Mouse (Mus musculus) kidney, adult 8-10 months (tissue): ENCODE data around the gene Irx4.

ENCODE experiments used
- DNase-seq, 2 experiments: peaks; one replicate each; pipeline ENCODE4 v3.0.0; 2022

Irx4 gene

DNA sequence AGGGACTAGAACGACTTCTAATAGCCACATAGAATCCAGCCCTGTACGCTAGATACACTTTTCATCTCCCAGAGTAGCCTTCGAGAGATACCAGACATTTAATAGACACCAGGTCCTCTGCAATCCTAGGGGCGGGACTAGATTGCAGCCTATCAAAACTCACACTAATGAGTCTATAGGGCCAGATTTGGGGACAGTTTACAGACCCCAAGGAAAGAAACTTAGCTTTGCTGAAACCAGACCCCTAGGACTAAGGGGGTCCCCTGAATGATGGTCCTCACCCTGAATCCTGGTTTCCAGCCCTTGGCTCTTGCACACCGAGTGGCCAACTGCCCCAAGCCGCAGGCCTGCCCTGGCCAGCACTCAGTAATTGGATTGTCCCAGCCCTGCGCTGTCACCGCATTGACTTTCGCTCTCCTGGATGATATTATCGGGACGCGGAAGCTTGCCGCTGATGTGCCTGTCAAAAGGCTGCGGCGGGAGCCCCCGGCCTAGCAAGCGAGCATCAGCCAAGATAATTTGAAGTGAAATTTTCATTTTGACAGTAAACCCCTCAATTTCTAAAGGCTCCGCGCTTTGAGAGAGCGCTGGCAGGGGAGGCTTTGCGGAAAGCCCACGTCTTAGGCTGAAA is 10.3 kb downstream of the Irx4 start:
- DNase-seq, result no peak

DNA sequence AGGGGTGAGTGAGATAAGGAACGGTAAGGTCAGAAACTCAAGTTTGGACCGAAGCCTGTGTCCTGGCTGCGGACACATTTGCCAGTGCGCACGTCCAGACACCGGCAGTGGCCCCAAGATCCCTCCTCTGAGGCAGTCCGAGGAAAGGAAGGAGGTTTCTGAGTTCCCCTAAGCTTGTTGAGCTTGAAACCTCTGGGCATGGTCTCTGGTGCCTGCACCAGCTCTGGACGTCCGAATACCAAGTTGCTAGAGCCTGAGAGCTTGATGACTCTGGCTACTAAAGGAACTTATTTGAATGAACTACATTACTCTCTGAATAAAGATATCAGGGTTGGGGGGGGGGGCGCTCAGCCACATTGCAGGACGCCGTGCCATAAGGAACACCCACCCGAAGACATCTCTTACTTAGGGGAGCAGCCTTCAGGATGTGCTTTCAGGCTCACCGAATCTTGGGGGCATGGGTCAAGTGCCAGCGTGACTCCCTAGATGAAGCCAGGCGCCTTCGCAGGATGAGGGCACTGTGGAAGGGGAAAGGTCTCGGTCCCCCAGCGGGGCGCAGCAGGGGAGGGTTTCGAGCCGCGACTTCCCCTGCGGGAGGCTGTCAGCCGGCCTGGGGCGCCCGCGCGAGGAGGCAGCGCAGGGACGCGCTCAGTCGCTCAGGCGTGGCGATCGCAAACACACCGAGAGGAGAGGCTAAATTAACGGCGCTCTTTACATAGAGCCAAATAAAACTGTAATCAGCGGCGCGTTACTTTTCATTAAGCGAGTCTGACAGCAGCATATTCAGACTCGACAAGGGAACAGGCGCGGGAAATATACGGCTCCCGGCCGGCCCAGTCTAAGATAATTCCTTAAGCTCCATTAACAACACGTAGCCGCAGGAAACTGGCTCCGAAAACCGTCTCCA is 11.3 kb downstream of the Irx4 start:
- no peak for DNase-seq

DNA sequence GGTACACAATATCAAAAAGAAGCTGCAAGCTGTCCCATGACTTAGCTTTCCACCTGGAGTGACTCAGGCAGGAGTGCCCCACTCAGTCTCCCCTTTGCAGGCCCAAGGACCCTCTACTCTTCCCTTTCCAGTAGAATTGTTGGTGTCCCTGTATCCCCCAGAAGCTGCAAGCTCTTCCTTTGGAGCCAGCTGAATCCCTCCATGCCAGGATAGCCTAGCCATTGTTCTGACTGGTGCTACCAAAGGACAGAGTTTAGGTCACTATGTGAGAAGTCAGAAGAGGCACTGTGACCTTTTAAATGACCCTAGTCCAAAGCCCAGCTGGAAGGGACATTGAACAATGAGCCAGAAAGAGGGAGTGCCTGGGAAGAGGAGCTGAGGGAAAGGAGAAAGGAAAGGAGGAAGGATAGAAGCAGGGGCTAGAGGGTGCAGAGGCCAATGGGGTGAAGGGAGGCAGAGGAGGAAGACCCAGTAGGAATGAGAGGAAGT is 12.6 kb downstream of the Irx4 start:
- no peak for DNase-seq

DNA sequence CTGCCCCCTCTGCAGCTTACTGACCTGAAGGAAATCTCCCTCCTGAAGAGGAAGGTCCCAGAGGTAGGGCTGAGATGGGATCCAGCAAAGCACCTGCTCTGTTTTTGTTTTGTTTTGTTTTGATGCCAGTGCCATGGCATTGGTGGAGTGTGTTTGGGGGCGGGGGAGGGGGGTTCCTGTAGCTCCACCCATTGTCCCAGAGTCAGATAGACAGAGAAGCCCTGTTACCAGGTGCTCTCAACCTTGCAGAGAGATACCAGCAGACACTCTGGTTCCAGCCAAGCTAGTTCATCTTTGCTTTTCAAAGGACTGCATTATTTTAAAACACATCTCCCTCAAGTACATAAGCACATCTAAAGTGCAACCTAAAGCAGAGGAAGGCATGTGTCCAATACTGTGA is 13.3 kb downstream of the Irx4 start:
- no peak for DNase-seq

DNA sequence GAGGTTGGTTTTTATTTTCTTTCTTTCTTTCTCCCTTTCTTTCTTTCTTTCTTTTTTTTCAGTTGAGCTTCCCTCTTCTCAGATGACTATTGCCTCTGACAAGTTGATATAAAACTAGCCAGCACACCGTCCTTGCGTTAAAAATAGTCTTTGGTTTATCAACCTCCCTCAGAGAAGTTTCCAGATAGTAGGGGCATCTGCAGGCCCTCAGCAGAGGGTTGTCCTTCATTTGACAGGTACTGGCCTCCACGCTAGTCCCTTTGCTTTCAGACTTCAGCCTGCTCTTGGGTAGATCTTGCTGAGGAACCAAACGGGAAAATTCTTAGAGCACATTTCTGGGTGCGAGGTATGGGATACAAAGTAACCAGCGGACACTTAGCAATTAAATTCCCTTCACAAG is 17.1 kb downstream of the Irx4 start:
- no peak for DNase-seq

DNA sequence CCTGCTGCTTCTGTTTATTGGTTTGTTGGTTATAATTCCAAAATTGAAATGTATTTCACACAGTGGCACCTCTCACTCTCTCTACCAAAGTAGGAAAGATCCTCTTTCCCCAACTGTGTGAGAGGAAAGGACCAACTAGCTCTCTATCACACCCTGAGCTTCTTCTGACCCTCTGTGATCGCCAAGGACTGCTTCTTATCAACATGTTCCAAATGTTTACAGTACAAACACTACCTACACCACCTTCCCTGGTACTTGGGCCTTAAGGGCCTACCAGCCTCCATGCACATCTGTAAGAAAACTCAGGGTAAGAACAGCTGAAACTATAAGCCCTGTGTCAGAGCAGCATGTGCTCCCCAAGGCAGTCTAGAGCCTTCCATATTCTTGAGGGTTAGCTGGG is 17.5 kb downstream of the Irx4 start:
- DNase-seq, result no peak

DNA sequence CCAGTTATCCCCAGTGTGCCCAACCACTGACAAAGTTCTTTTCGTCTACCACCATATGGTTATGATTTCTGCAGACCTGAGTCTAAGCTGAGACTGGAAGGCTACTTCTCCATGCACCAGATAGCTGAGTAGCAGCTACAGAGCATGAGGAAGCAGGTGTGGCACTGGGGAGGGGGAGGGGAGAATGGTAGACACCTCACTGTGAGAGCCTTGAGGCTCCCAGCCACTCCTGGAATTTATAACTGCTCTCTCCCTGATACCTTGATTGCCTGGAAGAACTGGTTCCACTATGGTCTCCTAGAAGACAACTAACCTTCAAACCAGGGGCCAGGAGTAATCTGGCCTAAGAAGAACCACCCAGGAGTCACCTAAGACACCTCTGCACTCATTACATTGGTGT is 18.9 kb downstream of the Irx4 start:
- no peak for DNase-seq

DNA sequence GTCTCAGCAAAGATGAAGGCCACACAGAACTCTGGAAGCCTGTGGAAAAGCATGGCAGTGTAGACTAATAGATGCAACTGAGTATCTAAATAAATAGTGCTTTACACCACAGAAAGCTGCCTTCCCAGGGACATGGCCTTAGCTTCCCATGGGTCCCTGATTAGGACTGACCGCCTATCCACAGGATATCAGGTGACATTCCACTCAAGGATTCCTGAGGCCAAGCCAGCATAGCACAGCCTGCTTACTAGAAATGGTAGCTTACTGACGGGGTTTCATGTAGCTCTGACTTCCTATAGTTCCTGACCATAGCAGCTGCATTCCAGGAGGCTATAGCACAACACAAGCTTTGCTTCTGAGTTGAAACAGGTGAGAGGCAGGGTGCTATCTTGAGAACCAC is 22.1 kb downstream of the Irx4 start:
- no peak for DNase-seq

DNA sequence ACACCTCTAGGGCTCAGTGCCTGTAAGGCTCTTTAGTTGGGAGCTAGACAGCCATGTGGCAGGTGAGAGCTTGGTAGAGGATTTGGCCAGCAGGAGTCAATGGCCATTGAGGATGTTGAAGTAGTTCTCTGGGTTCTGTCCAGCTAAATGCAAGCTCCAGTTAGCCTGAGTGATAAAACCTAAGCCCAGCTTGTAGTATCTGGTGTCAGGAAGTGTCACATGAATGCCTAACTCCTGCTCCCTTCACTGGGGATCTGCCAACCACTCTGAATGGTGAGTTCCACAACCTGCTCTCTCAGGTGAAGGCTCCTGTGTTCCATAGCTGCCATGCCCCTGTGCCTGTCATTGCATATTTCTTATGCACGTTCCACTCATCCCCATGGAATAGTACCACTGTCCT is 23.3 kb downstream of the Irx4 start:
- DNase-seq, result no peak

DNA sequence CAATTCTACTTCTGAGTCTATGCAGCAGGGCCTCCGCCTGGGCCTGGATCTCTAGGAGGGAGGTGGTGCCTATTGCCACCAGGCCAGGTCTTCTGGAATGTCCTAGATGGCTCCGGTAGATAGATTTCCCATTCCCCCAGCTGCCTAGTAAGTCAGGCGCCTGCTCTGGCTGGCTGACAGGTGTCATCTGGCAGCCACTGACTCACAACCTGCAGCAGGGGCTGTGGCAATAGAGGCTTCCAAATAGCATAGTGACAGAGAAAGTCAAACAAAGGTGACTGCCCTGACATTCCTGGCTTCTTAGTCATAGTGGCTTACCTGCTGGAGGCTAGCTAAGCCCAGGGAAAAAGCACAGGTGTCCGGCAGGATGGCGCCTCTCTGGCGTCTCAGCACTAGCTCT is 29.9 kb downstream of the Irx4 start:
- no peak for DNase-seq

DNA sequence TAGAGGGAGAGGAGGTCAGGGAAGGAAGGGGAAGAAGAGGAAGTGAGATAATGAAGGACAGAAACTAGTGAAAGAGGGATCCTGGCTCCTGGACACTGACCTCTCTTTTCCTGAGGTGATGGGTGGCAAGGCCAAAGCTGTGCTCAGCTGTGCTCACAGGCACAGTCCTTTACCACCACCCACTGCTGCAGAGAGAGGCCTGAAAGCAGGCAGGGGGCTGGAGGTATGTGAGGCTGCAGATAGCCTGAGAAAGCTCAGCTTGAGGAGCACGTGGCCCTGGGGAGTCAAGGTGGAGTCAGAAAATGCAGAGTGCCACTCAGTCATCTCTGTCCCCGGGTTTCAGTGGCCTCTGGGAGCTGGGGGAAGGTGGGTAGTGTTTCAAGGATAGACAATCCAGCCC is 30.8 kb downstream of the Irx4 start:
- no peak for DNase-seq

DNA sequence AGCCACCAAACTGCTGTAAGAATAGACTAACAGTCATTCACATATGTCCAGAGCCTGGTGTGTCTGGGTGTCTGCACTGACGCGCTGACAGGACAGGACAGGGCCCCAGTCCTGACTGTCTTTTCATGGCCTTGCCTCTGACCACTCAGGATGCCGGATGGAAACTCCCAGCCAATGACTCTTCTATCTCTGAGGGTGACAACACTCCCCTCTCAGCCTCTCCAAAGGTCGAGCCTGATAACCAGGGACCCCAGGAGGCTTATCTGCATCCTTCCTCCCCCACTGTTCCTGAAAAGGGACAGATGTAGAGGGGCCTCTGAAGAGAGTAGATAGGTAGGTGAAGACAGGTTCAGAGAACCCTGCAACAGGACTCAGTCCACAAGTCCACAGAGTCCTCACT is 38.4 kb downstream of the Irx4 start:
- DNase-seq, result no peak

DNA sequence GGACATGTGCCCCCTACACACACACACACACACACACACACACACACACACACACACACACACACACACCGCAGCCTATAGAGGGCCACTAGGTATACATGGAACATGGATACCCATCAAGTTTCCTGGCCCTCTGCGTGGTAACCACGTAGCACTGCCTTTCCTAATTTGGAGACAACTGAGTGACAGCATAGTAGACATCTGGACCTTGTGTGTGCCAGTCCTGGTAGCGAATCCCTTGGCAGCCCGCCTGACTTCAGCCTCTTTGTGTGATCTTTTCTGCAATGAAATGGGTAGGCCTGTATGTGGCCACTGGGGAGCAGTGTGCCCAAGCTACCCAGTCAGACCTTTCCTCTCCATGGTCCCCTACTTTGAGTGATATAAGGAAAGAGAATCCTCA is 39.0 kb downstream of the Irx4 start:
- no peak for DNase-seq

DNA sequence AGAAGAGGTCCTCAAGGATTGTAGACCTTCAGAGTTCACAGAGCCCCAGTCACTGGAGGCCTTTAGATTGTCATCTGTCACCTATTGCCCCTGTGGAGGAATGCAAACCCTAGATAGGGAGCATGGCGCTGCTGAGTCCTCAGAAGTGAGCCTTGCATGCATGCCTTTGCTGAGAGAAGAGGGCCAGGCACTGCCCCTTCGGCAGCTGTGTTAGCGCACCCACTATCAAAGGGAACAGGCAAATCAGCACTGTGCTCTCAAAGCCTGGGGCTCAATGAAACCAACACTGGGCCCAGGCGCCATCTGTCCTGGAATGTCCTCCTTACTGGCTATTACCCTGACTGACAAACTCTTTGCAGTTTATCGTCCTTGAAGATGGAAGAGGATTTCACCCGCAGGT is 44.5 kb downstream of the Irx4 start:
- no peak for DNase-seq

DNA sequence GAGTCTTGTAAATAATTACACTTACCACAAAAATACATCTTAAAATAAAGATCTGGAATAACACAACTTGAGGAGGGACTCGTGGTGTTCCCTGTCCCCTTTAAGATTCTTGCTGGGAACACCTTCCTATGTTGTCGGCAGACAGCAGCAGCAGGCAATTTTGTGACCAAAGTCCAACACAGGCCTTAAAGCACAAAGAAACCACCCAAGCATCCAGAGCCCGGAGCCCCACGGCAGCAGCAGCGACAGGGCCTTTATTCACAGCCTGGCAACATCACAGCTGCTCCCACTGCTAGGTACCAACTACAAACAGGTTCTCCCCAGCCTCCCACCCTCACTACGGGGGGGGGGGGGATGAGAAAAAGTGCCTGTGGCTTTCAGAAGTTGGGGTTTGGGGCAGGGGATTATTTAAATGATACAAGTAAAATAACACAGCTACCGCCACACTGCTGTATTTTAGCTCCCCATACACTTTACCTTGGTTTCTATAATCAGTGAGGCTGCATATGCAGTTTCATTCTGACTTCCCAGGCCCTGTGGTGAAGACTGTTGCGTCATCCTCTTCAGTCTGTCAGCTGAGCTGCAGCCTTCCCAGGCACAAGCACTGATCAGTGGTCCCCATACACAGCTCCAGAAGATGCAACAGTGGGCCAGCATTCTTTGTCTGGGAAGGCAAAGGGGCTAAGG is 45.3 kb downstream of the Irx4 start:
- peak in 1 of 2 experiments; percentile 21 for DNase-seq

DNA sequence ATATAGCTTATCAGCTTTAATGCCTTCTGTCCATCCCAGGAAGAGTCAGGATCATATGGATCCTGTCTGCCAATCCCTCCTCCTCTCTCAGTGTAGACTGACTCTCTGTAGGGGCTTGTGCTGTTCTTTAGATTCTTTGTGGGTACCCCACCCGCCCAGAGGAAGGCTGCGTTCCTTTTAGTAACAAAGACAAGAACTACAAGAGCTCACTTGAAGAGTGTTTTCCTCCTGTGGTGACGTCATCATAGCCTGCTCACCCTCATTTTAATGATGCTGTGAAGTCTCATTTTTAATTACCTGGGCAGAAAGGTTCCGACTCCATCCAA is 45.8 kb downstream of the Irx4 start:
- no peak for DNase-seq

DNA sequence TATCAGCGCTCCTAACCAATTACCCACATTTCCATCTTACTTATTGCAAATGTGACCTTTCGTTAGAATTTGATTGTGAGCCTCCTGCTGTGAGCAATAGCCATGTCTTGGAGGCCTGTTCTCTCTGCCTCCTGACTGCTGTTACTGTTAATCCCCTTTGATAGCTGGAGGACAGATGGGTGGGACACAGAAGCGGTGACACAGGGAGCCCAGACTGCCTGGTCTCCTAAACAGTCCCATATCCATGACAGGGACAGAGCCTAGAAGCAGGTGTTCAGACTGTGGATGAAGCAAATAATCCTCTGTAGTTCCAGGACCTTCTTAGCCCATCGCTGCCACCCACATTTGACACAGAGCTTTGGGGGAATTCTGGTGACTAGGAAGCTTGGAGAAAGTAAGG is 46.2 kb downstream of the Irx4 start:
- DNase-seq, result no peak

DNA sequence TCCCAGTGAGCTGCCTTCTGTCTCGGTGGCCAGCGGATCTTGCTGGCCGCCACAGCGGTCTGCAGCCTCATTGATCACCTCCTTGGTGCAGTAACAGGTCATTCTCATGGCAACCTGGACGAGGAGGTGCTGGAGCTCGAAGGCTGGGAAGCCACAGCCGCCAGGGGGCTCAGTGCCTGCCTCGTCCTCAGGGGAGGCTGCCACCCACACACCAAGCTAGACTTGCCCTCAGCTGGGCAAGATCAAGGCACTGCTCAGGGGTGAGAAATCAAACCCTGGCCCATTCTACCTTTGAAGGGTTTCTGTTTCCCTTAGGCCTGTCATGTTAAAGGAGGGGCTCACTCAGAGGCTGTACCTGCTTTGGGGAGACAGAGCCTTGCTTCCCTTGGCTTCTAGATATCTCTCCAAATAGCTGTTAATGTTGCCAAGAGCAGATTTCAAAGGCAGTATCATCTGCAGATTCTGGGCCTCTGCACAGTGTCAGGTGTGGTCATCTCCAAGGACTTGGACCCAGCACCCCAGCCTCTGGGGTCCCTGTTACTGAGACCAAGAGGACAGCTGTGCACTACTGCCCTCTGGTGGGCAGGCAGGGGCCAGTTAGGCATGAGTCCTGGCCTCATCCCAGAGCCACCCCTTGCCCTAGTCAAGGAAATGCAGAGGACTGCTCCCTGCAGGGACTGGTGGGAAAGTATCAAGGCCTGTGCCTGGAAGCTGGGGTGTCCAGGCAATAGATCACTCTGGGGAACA is 50.1 kb downstream of the Irx4 start:
- peak in 1 of 2 experiments; percentile 61 for DNase-seq
